Mouse (Mus musculus) small intestine, adult 10 weeks (tissue): ENCODE data around the gene 4930595M18Rik. TPM values are rescaled to one million over a fixed set of nuclear protein-coding genes. Genes with fewer than 3 reads are reported as not detected.

Experiments
- polyA plus RNA-seq: library from polyadenylated mRNA; stranded (reverse); fragments of 350-450 nt; fragmentation: Illumina TruSeq; extraction: RNeasy Lipid Tissue Mini Kit (QIAGEN cat#74804); gene quantifications from one replicate; pipeline ENCODE4 v1.2.3, GENCODE M21; 2014; ENCODE audit warnings: low replicate concordance

Gene 4930595M18Rik
- not detected for polyA plus RNA-seq

DNA sequence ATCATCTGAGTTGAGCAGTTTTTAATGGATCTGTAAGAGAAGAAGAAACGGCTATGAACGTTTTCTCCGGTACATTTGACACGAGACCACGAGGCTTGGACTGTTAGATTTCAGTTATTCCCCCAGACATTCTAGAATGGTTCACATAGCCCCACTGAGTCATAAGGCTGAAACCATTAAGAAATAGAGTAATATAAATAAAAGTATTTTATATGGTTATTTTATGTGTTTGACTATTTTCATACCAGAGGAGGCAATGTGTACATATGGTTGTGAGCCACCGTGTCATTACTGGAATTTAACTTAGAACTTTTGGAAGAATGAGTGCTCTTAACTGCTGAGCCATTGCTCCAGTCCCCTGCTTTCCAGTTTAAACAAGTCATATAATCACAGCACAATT is at the start of gene 4930595M18Rik:
TSS of gene 4930595M18Rik (minus strand) at position 101 of the 400 bp plus-strand sequence.

